23 mouse cellular contexts compared by ENCODE assay signal in the genomic region with DNA sequence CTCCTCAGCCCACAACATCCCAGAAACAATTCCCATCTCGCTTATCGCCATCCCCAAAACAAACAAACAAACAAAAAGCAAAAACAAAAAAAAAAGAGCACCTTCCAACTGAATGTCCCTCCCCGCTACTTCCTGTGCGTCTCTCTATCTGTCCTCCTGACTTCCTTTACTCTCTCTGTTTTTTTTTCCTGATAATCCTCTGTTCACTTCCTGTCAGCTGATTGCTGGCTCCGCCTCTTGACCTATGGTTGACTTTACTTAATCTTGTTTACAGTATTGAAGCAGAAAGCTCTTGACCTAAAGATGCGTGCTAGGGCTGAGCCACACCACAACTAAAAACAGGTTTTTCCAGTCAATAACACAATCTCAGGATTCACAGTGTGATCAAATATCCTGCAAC. TPM values are rescaled to one million over a fixed set of nuclear protein-coding genes. Genes with fewer than 3 reads are reported as not detected.
DNase-seq lines count a peak whose midpoint lies in the region; ATAC-seq and TF ChIP-seq lines count a peak whose summit lies in the region.
"Had no signal": no experiment of that assay in that cellular context is flagged by ENCODE, and none has a peak within 500 bp of the region (broad histone marks: within the 10 kb centered on the region; RNA-seq: fewer than 3 reads in every experiment).

No protein-coding gene starts in this region.

- no peak overlapping the region for H3K27ac ChIP-seq in kidney, postnatal 0 days
- no peak overlapping the region for H3K27ac ChIP-seq in kidney, embryonic 15.5 days
- H3K27ac ChIP-seq in forebrain, embryonic 10.5 days, result no peak overlapping the region
- H3K27ac ChIP-seq: embryonic facial prominence, embryonic 15.5 days; hindbrain, embryonic 12.5 days; limb, embryonic 13.5 days; lung, embryonic 15.5 days; midbrain, embryonic 12.5 days had no signal

- ATAC-seq in kidney, postnatal 0 days (replicated peaks; ENCODE audit: low FRiP score, low read depth), result no peak
- no peak for ATAC-seq in kidney, embryonic 15.5 days (replicated peaks; ENCODE audit: low FRiP score)
- ATAC-seq: forebrain, embryonic 16.5 days; intestine, postnatal 0 days had no signal

- 0 out of 2 replicates have a peak, but pooled peaks cover 4% of the 10 kb centered on the region for H3K36me3 ChIP-seq in kidney, postnatal 0 days (ENCODE audit: insufficient read depth, low read length)
- no peaks in the 10 kb centered on the region for H3K36me3 ChIP-seq in kidney, embryonic 15.5 days
- H3K36me3 ChIP-seq in forebrain, embryonic 10.5 days (replicated peaks), result no peaks in the 10 kb centered on the region
- H3K36me3 ChIP-seq: embryonic facial prominence, embryonic 15.5 days; heart, embryonic 13.5 days; hindbrain, embryonic 12.5 days; limb, embryonic 13.5 days; lung, embryonic 15.5 days; midbrain, embryonic 12.5 days had no signal

- peak; percentile 50 for DNase-seq in kidney, postnatal 0 days (ENCODE audit: low spot score)
- DNase-seq in retina, postnatal 1 day, result peak; percentile 22
- no peak for DNase-seq in retina, embryonic 14.5 days (ENCODE audit: low spot score)
- DNase-seq in ZHBTc4 (ENCODE audit: low read depth, low spot score), result peak; percentile 55
- no peak for DNase-seq in forebrain, embryonic 10.5 days (ENCODE audit: extremely low spot score, low spot score)
- no peak for DNase-seq in thymus, postnatal 25 days
- no peak for DNase-seq in right cerebral cortex, postnatal 36 days (ENCODE audit: low spot score in 2 of 2)
- DNase-seq: adrenal gland, postnatal 14 days; B cell, adult 2 months; cerebellum, adult 9-10 months; gastrocnemius, postnatal 10 days; heart, postnatal 14 days; right cerebral cortex, postnatal 14 days; spleen, adult 18-20 months had no signal

- no peak overlapping the region for H3K4me2 ChIP-seq in kidney, postnatal 0 days (ENCODE audit: low read length)
- no peak overlapping the region for H3K4me2 ChIP-seq in kidney, embryonic 15.5 days
- H3K4me2 ChIP-seq: embryonic facial prominence, embryonic 15.5 days; heart, embryonic 13.5 days; hindbrain, embryonic 12.5 days; limb, embryonic 13.5 days; lung, embryonic 15.5 days; midbrain, embryonic 12.5 days had no signal

- 82% methylated on average over 6 of the region's 6 CpGs for WGBS in kidney, postnatal 0 days
- 89% methylated on average over 6 of the region's 6 CpGs for WGBS in kidney, embryonic 15.5 days
- WGBS in forebrain, embryonic 10.5 days, result 91% methylated on average over 6 of the region's 6 CpGs

- H3K27me3 ChIP-seq in kidney, postnatal 0 days (ENCODE audit: insufficient read depth, low read length), result no peaks in the 10 kb centered on the region
- H3K27me3 ChIP-seq in kidney, embryonic 15.5 days, result no peaks in the 10 kb centered on the region
- H3K27me3 ChIP-seq in forebrain, embryonic 10.5 days (ENCODE audit: poor library complexity, severe bottlenecking), result no peaks in the 10 kb centered on the region
- H3K27me3 ChIP-seq: embryonic facial prominence, embryonic 15.5 days; hindbrain, embryonic 12.5 days; limb, embryonic 13.5 days; lung, embryonic 15.5 days; midbrain, embryonic 12.5 days had no signal

- H3K4me3 ChIP-seq in kidney, postnatal 0 days (replicated peaks; ENCODE audit: low read depth, low read length), result no peak overlapping the region
- no peak overlapping the region for H3K4me3 ChIP-seq in kidney, embryonic 15.5 days (replicated peaks)
- H3K4me3 ChIP-seq in forebrain, embryonic 10.5 days, result no peak overlapping the region
- H3K4me3 ChIP-seq: embryonic facial prominence, embryonic 15.5 days; heart, embryonic 13.5 days; hindbrain, embryonic 12.5 days; limb, embryonic 13.5 days; lung, embryonic 15.5 days; midbrain, embryonic 12.5 days had no signal

- H3K4me1 ChIP-seq in kidney, postnatal 0 days (replicated peaks; ENCODE audit: insufficient read depth, low read length), result no peaks in the 10 kb centered on the region
- H3K4me1 ChIP-seq in kidney, embryonic 15.5 days, result peaks cover 19% of the 10 kb centered on the region
- H3K4me1 ChIP-seq in forebrain, embryonic 10.5 days, result no peaks in the 10 kb centered on the region
- H3K4me1 ChIP-seq: hindbrain, embryonic 12.5 days; limb, embryonic 13.5 days; midbrain, embryonic 12.5 days had no signal

- TF ChIP-seq CTCF in kidney, postnatal 0 days (IDR thresholded peaks at IDR 0.05; ENCODE audit: low read depth), result no peak

- H3K9me3 ChIP-seq in kidney, postnatal 0 days (replicated peaks; ENCODE audit: low read length), result no peaks in the 10 kb centered on the region
- H3K9me3 ChIP-seq in kidney, embryonic 15.5 days (replicated peaks), result no peaks in the 10 kb centered on the region
- H3K9me3 ChIP-seq in forebrain, embryonic 10.5 days, result no peaks in the 10 kb centered on the region
- H3K9me3 ChIP-seq: embryonic facial prominence, embryonic 15.5 days; heart, embryonic 13.5 days; hindbrain, embryonic 12.5 days; limb, embryonic 13.5 days; lung, embryonic 15.5 days; midbrain, embryonic 12.5 days had no signal

- no peak overlapping the region for H3K9ac ChIP-seq in kidney, postnatal 0 days (ENCODE audit: low read depth, low read length)
- no peak overlapping the region for H3K9ac ChIP-seq in kidney, embryonic 15.5 days
- H3K9ac ChIP-seq: embryonic facial prominence, embryonic 15.5 days; heart, embryonic 13.5 days; hindbrain, embryonic 12.5 days; limb, embryonic 13.5 days; lung, embryonic 15.5 days; midbrain, embryonic 12.5 days had no signal

RNA-seq across cellular contexts. Expression of a gene that starts 17.9 kb away (rescaled TPM):
- 1.7 and 2.0 TPM in 2 replicates for polyA plus RNA-seq in kidney, postnatal 0 days (2015; fragmentation: Nextera tagmentation; extraction: Ambion mirVana)
- polyA plus RNA-seq in kidney, embryonic 15.5 days (2015; fragmentation: Nextera tagmentation; extraction: Ambion mirVana), result 1.4 and 1.5 TPM in 2 replicates
- 0.84 TPM in 2 replicates for polyA plus RNA-seq in forebrain, embryonic 10.5 days (2016; fragmentation: Nextera tagmentation; extraction: Ambion mirVana)

RNA-seq across cellular contexts. Expression of a gene that starts 29.3 kb away (rescaled TPM):
- 0.42 and 0.66 TPM in 2 replicates for polyA plus RNA-seq in kidney, postnatal 0 days (2015; fragmentation: Nextera tagmentation; extraction: Ambion mirVana)
- 1.9 and 2.0 TPM in 2 replicates for polyA plus RNA-seq in kidney, embryonic 15.5 days (2015; fragmentation: Nextera tagmentation; extraction: Ambion mirVana)
- 2.5 and 3.2 TPM in 2 replicates for polyA plus RNA-seq in forebrain, embryonic 10.5 days (2016; fragmentation: Nextera tagmentation; extraction: Ambion mirVana)

Comparison
In these comparisons a context has a peak if more than half of its experiments do, and no peak if none do; other contexts are left out.
1. DNase-seq: peak in kidney, postnatal 0 days (single experiment), retina, postnatal 1 day (single experiment) and ZHBTc4 (single experiment); none in retina, embryonic 14.5 days (single experiment), forebrain, embryonic 10.5 days (single experiment), thymus, postnatal 25 days (single experiment) and right cerebral cortex, postnatal 36 days (0 of 2).